Mouse (Mus musculus) frontal cortex, adult (tissue): ENCODE data around the gene BC034090.

Experiments
- ATAC-seq: cut with Nextera tagmentation; 2 replicates; pipeline ENCODE4 v1.9.2; 2017; ENCODE audit warnings: mild to moderate bottlenecking, moderate library complexity, mixed read lengths; ENCODE audit not compliant: low TSS enrichment

Gene BC034090

DNA sequence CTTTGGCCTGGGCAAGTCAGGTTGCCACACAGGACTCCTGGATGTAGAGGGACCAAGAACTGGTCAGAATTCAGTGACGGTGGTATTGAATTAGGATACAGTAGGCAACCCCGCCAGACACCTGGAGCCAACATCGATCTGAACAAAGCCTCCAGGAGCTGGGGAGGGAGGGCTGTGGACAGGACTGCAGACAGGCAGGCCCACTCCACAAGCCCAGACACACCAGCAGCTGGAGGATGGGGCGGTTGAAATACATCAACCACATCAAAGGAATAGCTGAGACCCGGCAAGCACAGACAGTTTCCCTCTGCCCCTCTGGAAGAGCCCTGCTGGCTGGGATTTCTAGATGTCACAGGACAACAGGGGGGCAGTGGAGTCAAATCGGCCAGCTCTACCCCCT lies 27.4 kb downstream of the BC034090 start:
- no peak for ATAC-seq

DNA sequence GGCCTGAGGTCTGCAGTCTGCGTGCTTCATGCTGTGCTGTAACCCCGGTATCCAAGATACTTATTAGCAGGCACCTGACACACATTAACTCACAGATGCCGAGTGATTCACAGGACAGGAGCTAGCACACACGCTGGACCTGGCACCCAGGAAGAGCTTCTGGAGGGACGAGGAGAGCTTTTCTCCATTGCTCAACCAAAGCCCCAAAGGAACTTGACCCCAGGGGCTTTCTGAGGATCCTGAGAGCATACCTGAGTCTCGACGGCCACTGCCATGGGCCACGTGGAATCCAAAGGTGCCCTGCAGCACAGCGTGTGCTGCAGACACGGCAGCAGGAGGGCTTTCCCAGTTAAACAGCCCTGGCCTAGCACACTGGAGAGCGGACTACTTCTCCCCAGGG lies 27.9 kb downstream of the BC034090 start:
- no peak for ATAC-seq

DNA sequence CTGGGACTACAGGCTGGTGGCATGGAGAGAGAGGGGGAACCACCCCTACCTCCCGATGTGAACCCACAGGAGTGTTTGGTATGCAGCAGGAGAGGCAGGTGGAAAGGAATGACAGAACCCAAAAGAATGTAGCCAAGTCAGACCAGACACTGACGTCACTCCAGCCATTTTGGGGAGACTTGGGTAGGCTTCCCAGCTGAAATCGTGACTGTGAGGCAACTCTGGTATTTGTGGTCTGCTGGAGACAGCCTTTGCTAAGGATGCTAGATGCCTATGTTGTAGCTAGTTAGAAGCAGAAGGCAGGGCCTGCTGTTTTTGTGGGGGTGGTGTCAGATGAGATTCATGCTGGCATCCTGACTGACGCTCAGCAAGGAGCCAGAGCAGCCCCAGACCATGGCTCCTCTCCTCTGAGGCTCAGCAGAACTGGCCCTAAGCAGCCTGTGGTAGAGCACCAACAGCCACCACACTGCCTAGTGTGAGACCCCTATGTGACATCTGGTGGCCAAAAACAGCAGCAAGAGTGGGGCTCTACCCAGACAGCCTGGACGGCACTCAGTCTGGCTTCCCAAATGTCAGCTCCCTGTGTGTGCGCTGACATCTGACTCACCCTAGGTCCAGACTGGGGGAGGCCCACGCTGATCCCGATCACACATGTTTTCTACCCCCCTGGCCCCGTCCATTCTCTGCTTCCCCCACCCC lies 29.0 kb downstream of the BC034090 start:
- ATAC-seq, result peak; percentile 74

DNA sequence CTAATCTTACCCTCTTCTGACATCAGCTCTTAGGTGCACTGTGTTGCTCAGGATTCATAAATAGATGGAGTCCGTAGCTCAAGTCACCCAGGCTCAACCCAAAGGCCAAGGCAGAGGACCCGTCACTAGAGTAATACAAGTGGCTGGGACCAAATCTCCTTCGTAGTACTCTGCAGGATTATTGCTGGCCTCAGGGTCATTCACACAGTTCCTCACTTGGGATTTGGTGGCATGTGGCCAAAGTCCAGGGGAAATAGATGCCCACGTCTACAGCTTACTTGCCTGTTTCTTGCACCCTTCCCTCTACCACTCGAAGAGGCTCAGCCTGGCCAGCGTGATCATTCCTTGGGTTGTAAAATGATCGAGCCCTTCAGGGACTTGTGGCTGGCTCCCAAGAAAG lies 30.3 kb downstream of the BC034090 start:
- no peak for ATAC-seq

DNA sequence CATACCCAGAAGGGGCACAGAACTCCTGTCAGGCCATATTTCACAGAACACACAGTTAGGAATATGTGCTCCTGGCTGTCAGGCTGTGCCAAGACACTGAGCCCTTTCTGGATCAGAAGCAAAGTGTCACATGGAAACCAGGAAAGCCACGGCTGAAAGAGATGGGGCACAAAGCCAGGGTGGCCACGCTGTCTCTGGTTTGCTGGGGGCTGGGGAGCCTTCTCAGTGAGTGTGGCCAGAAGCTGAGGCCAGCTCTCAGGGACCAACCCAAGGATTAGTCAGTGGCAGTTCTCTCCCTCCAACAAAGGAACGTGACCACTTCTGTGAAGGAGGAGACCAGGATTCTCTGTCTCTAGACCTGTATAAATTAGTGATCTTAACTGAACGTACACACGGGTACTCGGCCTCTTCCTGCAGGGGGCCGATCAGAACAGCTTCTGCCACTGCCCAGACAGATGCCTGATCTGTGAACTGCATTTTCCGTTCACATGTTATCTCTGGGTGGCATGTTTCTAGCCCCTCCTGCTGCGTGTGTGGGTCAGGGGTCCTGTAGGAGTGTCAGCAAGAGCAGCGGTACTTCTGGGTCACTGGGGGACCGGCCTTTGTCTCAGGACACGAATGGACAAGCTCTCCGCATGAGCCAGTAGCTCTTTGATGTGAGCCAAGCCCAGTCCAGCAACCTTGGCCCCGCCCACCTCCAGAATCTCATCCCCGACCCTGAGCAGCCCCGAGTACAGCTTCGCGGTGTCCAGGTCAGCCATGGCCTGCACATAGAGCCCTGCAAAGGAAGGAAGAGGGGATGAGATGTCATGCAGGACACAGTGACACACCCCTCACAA lies 31.1 kb downstream of the BC034090 start:
- ATAC-seq, result no peak

DNA sequence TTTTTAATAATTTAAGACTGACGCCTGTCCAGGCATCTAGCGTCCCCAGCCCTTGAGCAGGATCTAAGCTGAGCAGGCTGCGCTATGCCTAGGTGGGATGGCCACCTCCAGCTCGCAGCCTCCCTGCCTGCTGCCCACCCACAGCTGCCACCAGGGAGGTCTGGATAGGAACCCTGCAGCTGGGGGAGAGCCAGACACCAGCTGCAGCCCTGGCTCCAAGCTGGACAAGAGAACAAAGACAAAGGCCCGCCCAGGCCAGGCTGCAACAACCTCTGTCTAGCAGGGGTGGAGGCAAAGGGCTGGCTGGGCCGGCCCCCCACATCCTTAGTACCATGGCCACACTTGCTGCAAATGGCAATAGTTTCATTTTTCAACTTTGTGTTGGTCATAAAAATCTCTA lies 31.8 kb downstream of the BC034090 start:
- 0 out of 2 replicates have a peak, but pooled peaks have one; percentile 14 for ATAC-seq

DNA sequence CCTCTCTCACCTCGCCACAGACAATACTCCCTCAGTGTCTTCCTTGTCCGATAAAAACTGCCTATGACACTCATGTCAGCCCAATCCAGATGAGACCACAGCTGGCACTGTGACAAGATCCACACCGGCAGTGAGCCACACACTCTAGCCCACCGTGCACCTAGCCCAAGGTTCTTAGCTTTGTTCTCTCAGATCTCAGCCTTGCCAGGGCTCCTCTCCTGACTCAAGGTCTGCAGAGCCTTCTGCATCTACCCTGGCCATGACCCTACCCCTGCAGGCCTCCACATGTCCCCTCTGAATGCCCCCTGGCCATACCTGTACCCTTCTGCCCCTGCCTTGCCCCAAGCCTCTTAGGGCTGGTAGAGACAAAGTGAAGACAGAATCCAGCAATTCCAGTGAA lies 32.2 kb downstream of the BC034090 start:
- no peak for ATAC-seq

DNA sequence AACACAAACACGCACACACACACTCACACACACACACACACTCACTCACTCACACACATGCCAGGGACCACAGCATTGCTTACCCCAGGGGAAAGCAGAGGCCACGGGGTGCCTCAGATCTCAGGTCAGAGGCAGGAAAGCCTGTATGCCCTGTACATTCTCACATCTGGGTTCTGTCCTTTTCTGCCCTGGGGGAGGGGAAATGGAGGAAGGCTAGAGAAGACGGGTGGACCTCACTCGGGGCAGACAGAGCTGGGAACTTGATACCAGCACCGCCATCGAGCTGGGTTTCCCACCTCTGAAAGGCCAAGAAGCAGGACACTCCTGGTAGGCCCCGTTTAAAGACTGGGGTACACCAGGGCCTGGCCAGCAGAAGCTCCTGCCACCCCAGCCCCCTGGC lies 33.2 kb downstream of the BC034090 start:
- no peak for ATAC-seq

DNA sequence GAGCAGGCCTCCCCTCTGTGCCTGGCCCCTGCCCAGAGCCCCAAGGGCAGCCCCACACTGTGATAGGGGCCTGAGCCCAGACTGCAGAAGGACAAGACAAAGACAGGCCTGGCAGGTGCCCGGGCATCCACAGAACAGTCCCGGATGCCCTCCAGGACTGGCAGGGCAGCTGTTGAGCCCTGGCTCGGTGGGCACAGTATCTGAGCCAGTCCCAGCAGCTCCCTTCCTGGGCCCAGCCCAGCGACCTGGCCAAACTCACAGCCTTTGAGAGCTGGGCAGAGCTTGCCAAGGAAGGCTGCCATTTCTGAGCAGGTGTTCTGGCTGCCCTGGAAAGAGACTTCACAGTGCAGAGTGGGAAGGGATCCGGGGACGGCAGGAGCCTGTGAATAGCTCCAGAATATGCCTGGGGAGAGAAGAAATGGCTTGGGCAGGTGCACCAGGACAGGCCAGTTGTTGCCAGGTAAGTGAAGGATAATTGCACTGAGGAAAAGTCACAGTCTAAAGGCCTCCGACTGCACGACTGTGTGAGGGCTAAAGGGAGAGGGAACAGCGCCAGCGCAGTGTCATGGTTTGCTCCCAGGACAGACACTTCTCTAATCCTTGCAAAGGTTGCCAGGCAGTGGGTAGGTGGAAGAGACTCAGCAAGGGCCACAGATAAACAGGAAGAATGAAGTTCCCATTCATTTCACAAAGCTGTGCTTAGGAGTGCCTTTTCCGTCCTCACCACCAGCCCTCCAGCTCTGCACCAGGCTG lies 34.1 kb downstream of the BC034090 start:
- ATAC-seq, result no peak

DNA sequence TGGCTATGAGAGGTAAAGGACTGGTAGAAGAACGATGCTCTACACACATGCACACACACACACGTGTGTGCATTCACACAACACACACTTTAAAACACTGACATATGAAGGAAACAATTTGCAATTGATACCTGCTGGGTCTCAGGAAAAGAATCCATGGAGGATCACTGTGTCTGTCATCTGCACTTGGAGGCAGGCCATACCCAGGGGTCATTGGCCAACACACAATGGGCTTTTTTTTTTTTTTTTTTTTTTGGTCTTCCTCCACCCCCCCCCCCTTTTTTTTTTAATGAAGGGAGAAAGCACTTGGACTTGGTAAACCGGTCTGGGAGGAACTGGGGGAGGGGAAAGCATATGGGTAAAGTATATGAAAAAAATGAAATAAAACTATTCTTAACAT lies 36.4 kb downstream of the BC034090 start:
- no peak for ATAC-seq

DNA sequence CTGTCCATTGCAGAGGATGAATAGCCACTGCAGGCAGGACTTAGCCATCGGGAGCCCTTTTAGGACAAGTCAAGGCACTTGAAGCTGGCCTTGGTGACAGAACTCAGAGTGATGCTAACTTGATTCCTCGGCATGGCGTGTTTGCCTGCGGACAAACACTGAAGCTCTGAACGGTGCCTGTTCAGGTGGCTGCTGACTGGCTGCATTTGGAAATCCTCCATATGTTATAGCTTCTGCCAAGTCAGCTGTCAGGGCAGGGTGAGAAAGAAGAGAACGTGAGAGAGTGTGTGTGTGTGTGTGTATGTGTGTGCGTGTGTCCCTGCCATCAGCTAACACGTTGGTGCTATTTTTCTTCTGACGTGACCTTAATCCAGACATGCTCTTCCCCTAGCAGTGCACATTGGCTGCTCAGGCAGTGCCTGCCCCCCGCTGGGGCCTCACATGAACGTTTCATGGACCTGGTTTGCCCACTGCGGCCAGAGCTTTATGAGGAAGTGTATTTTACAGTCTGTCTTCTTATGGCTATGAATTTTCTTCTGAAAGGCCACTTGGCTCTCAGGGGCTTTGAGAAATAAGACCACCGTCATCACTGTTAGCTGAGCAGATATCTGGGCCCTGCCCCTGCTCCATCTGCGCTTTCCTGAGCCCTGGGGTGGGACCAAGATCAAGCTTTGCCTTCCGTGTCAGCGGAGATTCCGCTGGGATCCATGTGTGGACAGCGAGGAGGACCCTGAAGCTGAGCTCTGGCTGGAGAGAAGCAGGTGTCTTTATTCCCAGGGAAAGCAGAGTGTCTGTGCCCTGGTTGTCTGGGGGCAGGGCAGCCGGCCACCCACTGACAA lies 38.2 kb downstream of the BC034090 start:
- no peak for ATAC-seq

DNA sequence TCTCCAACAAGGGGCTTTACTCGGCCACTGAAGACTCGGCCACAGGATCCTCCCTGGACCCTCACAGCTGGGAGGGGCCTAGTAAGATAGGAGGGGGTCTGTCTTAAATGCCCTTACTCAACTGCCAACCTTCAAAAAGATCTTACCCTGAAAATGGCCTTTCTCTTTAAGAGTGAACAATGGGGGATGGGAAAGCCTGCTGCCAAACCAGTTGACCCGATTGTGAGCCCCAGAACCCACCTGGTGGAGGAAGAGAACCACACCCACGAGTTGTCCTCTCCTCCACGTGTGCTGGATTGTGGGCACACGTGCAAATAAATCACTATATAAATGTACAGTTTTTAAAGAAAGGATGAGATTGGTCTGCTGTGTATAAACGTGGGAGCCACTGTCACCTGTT lies 38.9 kb downstream of the BC034090 start:
- no peak for ATAC-seq

DNA sequence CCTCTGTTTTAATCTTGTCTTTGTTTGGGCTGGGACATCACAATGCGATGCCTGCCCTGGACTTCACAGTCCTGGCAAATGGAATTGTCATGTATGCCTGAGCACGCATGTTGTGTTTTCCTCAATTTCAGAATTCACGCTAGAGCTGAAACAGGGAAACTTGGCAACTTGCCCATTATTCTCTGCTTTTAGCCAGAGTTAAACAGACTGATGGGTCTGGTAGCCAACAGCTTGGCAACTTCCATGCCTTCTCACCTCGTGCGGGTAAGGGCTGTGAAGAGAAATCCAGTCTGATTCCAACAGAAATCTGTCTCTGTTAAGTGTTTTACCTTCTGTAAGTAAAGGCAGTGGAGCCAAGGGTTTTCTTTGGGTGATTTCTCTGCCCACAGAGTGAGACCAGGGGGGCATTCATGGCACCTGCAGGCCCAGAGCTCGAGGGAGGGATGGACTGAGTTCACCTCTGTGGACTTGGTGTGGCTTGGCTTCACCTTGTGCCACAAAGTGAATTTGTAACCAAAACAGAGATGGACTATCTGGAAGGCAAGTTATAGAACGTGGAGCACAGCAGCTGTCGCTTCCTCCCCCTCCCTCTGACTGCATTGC lies 39.6 kb downstream of the BC034090 start:
- no peak; the same call in 1 of the 2 replicates for ATAC-seq

DNA sequence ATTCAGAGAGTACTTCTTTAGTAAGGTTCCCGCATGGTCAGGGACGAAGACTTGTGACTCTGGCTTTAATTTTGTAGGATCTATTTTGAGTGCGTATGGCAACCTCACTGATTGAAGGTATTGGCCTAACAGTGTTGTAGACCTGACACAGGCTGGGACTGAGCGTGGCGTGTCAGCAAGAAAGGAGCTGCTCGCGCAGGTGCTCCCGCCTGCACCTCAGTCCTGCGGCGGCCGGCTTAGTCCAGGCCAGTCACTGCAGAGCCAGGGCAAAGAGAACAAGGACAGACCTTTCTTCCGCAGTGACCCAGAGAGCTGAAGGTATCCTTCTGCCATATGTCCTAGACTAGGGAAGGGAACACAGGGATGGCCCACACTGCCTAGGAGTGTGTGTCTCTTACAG lies 40.3 kb downstream of the BC034090 start:
- ATAC-seq, result no peak

DNA sequence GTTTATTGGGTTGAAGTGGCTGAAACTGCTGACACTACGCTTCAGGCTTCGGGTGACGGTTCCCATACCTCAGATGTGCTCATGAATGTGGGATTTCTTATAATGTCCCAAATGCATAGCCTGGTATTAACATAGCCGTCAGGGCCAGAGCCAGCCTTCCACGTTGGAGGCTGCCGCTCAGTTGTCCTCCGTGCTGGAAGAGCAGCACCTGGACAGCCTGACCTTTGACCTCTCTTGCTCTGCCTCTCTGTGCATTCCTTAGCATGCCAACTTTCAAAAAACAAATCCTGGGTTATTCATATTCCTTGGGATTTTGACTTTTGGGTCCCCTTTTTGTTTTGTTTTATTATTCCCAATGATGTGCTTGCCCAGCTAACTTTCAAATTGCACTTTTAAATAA lies 41.1 kb downstream of the BC034090 start:
- no peak for ATAC-seq

DNA sequence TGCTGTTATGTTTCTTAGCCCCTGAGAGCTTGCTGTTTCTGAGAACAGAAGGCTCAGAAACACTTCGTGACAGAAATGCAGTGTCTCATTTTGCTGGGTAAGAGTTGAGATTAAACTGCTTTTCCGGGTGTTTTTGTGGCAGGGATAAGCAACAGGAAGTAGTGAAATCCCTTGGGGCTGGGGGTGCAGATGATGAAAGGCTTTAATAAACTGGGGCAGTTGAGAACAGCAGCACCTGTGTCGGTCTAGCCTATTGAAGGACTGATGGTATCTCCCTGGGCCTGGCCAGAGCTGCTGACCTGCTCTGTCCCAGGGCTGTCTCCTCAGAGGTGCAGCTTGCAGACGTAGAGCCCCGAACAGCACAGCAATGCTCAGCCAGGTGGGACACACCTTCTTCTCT lies 41.8 kb downstream of the BC034090 start:
- peak; percentile 48; the same call in 1 of the 2 replicates for ATAC-seq

DNA sequence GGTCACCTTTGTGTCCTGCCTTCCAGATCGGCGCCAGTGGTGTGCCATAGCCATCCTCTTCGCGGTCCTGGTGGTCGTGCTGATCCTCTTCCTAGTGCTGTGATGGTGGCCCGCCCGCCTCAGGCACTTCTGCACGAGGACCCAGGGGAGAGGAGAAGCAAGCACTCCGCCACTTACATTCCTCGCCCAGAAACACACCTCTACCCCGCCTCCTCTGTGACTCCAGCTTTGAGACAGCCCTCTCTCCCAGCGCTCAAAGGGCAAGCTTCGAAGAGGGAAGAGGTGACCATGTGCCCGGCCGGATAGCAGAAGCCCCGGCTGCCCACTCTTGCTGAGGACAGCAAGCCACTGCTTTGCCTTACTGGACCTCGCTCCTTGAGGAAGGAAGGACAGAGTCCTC lies 42.3 kb downstream of the BC034090 start:
- peak; percentile 2; the same call in 1 of the 2 replicates for ATAC-seq

DNA sequence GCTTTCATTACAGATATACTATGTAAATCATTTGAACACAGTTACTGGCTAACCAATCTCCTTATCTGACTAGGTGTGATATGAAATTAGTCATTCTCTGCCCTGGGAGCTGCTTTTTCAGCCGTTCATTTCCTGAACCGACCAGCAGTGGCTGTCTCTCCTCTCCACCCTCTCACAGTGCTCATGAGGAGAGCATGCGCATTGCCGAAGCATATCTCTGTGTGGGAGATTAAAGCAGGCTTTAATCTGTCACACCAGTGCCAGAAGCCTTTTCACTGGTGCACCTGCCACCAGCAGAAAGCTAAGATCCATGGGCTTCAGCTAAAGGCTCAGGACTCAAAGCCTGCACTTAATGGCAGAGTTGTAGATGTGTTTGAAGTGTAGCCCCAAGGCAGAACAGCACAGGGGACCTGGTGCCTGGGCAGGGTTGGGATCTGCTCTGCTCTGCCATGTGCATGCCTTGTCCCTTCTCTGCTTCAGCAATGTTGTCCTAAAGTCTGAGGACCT lies 42.8 kb downstream of the BC034090 start:
- ATAC-seq, result peak; percentile 62

DNA sequence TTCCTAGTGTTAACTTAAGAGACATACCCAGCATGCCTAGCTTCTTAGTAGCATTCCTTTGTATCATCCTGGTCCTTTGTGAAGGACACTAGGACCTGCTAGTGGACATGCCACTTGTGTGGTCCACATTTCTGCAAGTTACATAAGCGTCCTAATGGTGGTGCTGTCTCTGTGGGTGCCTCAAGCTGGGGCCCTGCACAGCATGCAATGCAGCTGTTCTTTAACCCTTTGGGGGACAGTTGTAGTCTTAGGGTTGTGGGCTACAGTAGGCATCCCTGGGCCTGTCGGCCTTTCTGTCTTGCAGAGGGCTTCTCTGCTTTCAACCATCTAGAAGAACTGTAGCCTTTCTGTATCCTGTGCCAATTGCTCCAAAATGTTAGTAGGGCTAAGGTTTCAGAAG lies 43.3 kb downstream of the BC034090 start:
- no peak for ATAC-seq

DNA sequence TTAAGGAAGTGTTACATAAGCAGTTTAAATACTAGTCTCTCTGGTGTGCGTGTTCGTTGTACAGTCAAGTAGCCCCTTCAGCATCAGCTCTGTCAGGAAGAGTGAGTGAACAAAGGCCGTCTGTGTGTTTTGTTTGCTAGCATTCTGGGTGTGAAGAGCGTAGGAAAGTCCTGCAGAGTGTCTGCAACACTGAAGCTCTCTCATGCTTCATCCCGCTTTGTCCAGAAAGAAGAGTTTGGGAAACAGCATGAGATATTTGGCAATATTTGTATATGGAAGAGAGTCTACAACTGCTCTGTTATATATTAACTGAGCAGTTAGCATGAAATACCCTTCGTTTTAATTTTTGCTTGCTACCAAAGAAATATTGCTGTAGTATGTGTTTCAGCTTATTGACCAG lies 44.7 kb downstream of the BC034090 start:
- no peak for ATAC-seq

DNA sequence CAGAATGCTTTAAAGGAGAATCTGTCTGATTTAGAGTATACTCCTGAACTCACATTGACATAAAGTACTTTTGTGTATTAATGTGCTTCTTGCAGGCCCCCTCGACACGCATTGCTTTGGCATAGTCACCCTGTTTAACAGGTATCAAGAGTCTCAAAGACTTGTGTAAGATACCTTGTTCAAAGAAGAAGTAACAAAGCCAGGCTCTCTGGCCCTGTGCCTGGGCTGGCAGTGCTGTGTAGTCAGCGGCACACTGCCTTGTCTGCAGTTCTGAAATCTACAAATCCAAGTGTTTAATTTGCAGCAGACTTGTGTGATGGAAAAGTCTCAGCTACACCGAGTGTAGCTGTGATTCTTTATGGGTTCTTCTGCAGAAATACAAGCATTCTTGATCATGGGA lies 47.6 kb downstream of the BC034090 start:
- ATAC-seq, result no peak
